Mouse (Mus musculus): Measurements from ENCODE around the gene 1700016K19Rik. TPM values are rescaled to one million over a fixed set of nuclear protein-coding genes. Genes with fewer than 3 reads are reported as not detected.

1700016K19Rik gene
- polyA plus RNA-seq, 1 experiment from 2014 or later, result not detected

Other genes starting within 250 kb of the 1700016K19Rik start
- 0.23 and 0.32 TPM in 2 replicates for gene Doc2b, start 203.9 kb upstream of the 1700016K19Rik start, polyA plus RNA-seq (2015; fragmentation: Nextera tagmentation; extraction: Ambion mirVana)
- 5.3 and 5.4 TPM in 2 replicates for gene Rph3al, start 61.5 kb upstream of the 1700016K19Rik start, polyA plus RNA-seq (2015; fragmentation: Nextera tagmentation; extraction: Ambion mirVana)
- 9.5 and 10.7 TPM in 2 replicates for gene Rflnb, start 27.9 kb downstream of the 1700016K19Rik start, polyA plus RNA-seq (2015; fragmentation: Nextera tagmentation; extraction: Ambion mirVana)
- 28.4 and 31.8 TPM in 2 replicates for gene Vps53, start 179.7 kb downstream of the 1700016K19Rik start, polyA plus RNA-seq (2015; fragmentation: Nextera tagmentation; extraction: Ambion mirVana)
- 22.8 and 26.9 TPM in 2 replicates for gene Fam57a, start 179.8 kb downstream of the 1700016K19Rik start, polyA plus RNA-seq (2015; fragmentation: Nextera tagmentation; extraction: Ambion mirVana)
- 0.91 and 1.5 TPM in 2 replicates for gene Dbil5, start 217.7 kb downstream of the 1700016K19Rik start, polyA plus RNA-seq (2015; fragmentation: Nextera tagmentation; extraction: Ambion mirVana)
- 20.0 and 23.9 TPM in 2 replicates for gene Gemin4, start 217.8 kb downstream of the 1700016K19Rik start, polyA plus RNA-seq (2015; fragmentation: Nextera tagmentation; extraction: Ambion mirVana)
- gene Mrm3, start 243.8 kb downstream of the 1700016K19Rik start, polyA plus RNA-seq (2015; fragmentation: Nextera tagmentation; extraction: Ambion mirVana), result 21.1 and 24.2 TPM in 2 replicates
- 114 and 126 TPM in 2 replicates for gene Glod4, start 243.8 kb downstream of the 1700016K19Rik start, polyA plus RNA-seq (2015; fragmentation: Nextera tagmentation; extraction: Ambion mirVana)

Measured in heart, embryonic 13.5 days (tissue).